In the genomic region with DNA sequence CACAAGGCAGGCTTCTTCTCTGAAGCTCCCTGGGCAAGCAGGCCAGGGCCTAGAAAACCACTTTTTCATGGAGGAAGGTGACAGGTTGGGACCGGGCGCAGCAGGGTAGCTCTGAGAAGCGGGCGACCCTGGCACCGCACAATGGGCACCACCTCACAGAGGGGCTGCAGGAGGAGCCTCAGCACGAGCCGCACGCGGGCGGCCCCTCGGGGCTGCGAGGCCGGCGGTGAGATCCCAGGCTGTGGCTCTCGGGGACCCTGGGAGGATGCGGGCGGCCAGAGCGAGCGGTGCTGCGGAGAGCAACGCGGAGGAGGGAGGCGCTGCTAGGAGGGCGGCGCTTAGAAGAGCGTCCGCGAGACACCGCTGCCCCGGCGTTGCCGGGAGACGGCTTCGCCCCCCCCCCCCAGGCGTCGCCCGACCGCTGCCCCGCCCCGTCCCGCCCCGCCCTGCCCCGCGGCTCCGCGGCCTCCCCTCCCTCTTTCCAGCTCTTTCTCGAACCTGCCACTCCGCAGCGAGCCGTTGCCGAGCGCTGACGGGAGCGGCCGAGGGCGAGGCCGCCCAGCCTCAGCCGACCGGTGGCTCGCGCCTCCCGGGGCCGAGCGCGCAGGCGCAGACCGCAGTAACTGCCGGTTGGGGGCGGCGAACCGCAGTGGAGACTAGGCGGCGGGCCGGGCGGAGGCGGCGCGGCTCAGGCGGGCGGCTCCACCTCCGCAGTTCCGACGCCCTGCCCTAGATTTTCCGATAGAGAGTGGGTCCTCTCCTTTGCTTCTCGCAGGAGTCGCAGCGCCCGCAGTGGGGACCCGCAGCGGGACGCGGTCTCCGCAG, we compare ENCODE assay signal across 8 mouse cellular contexts. TPM values are rescaled to one million over a fixed set of nuclear protein-coding genes. Genes with fewer than 3 reads are reported as not detected.
DNase-seq lines count a peak whose midpoint lies in the region; ATAC-seq lines count a peak whose summit lies in the region.

No protein-coding gene starts in this region.

- peak; percentile 98 for ATAC-seq in intestine, embryonic 15.5 days
- peak; percentile 85 for ATAC-seq in megakaryocyte-erythroid progenitor cell, adult 5-6 weeks (replicated peaks; ENCODE audit: low FRiP score, low TSS enrichment, poor library complexity, severe bottlenecking)

- peak; percentile 98 for DNase-seq in adrenal gland, adult 2 months
- peak; percentile 93 for DNase-seq in embryo, embryonic 11 days
- DNase-seq in gastrocnemius, postnatal 25 days = peak; percentile 90
- DNase-seq in left cerebral cortex, postnatal 14 days (ENCODE audit: low spot score in 2 of 2) = peak; percentile 89 to 92
- peak; percentile 92 for DNase-seq in right cerebral cortex, postnatal 14 days
- peak; percentile 88 for DNase-seq in urinary bladder, postnatal 25 days (ENCODE audit: low spot score)

- H3K4me1 ChIP-seq in intestine, embryonic 15.5 days (replicated peaks) = 0 out of 2 replicates have a peak, but pooled peaks cover 3% of the 10 kb centered on the region

- H3K9ac ChIP-seq in intestine, embryonic 15.5 days = peak overlapping the region; percentile 66

- no peaks in the 10 kb centered on the region for H3K27me3 ChIP-seq in intestine, embryonic 15.5 days (replicated peaks)

- intact Hi-C loops in left cerebral cortex, postnatal 14 days (cut with DNase I) = loop anchor here (5.0 to 10.0 kb wide), 2 partner anchors 218 to 1860 kb away; a partner anchor contains a TSS

- no peaks in the 10 kb centered on the region for H3K36me3 ChIP-seq in intestine, embryonic 15.5 days

- under 1% methylated on average over 84 of the region's 93 CpGs for WGBS in intestine, embryonic 15.5 days

- peak overlapping the region; percentile 97 for H3K4me2 ChIP-seq in intestine, embryonic 15.5 days (replicated peaks)

- peak overlapping the region; percentile 72 for H3K4me3 ChIP-seq in intestine, embryonic 15.5 days (replicated peaks)

- peak overlapping the region; percentile 67 for H3K27ac ChIP-seq in intestine, embryonic 15.5 days

- H3K9me3 ChIP-seq in intestine, embryonic 15.5 days = no peaks in the 10 kb centered on the region

RNA-seq across cellular contexts. Expression of a gene that starts 0.8 kb away (rescaled TPM):
- 10 to 100 TPM; 84.3 to 90.8 TPM for total RNA-seq in adrenal gland, adult 2 months (2021)
- polyA plus RNA-seq in adrenal gland, adult 2 months (2012; rRNA removed) = 43.2 and 49.8 TPM in 2 replicates
- 1 to 10 TPM; 6.2 TPM for total RNA-seq in gastrocnemius, postnatal 25 days (2021)
- polyA plus RNA-seq in intestine, embryonic 15.5 days (2015; fragmentation: Nextera tagmentation; extraction: Ambion mirVana) = 13.9 and 14.4 TPM in 2 replicates
- 100 to 1,000 TPM; 123 to 124 TPM for total RNA-seq in left cerebral cortex, postnatal 14 days (2021)
- 48.6 and 53.6 TPM in 2 replicates for total RNA-seq in megakaryocyte-erythroid progenitor cell, adult 5-6 weeks (2014; fragmentation: Nextera tagmentation)
- total RNA-seq in megakaryocyte-erythroid progenitor cell, adult 5-6 weeks (2017) = 63.4 and 75.8 TPM in 2 replicates

RNA-seq across cellular contexts. Expression of a gene that starts 36.4 kb away (rescaled TPM):
- total RNA-seq in adrenal gland, adult 2 months (2021) = under 1 TPM in 1 of 2 experiments, not detected in 1; 0.12 TPM
- not detected in 2 replicates for polyA plus RNA-seq in adrenal gland, adult 2 months (2012; rRNA removed)
- total RNA-seq in gastrocnemius, postnatal 25 days (2021) = not detected
- 0.15 TPM in 1 of 2 replicates, not detected in the other for polyA plus RNA-seq in intestine, embryonic 15.5 days (2015; fragmentation: Nextera tagmentation; extraction: Ambion mirVana)
- total RNA-seq in left cerebral cortex, postnatal 14 days (2021) = not detected
- total RNA-seq in megakaryocyte-erythroid progenitor cell, adult 5-6 weeks (2014; fragmentation: Nextera tagmentation) = not detected in 2 replicates
- total RNA-seq in megakaryocyte-erythroid progenitor cell, adult 5-6 weeks (2017) = not detected in 2 replicates

RNA-seq across cellular contexts. Expression of a gene that starts 54.8 kb away (rescaled TPM):
- total RNA-seq in adrenal gland, adult 2 months (2021) = 1 to 10 TPM; 3.3 to 4.7 TPM
- polyA plus RNA-seq in adrenal gland, adult 2 months (2012; rRNA removed) = 0.98 and 1.2 TPM in 2 replicates
- 1 to 10 TPM; 1.4 to 2.3 TPM for total RNA-seq in gastrocnemius, postnatal 25 days (2021)
- 40.0 and 44.5 TPM in 2 replicates for polyA plus RNA-seq in intestine, embryonic 15.5 days (2015; fragmentation: Nextera tagmentation; extraction: Ambion mirVana)
- 1 to 10 TPM; 3.1 to 4.5 TPM for total RNA-seq in left cerebral cortex, postnatal 14 days (2021)
- total RNA-seq in megakaryocyte-erythroid progenitor cell, adult 5-6 weeks (2014; fragmentation: Nextera tagmentation) = 52.2 and 57.5 TPM in 2 replicates
- 87.5 and 111 TPM in 2 replicates for total RNA-seq in megakaryocyte-erythroid progenitor cell, adult 5-6 weeks (2017)

Comparison
In these comparisons a context has a peak if more than half of its experiments do, and no peak if none do; other contexts are left out.
1. Peak in every context shown above with its lines: DNase-seq, ATAC-seq, H3K4me3 ChIP-seq and H3K27ac ChIP-seq.
2. RNA of a gene that starts 0.8 kb away (total RNA-seq): 123 to 124 TPM in left cerebral cortex, postnatal 14 days, 84.3 to 90.8 TPM in adrenal gland, adult 2 months and 48.6 to 75.8 TPM in megakaryocyte-erythroid progenitor cell, adult 5-6 weeks; 6.2 TPM in gastrocnemius, postnatal 25 days; every median in the first group is over 4 times any median in the second.
3. RNA of a gene that starts 54.8 kb away (total RNA-seq): 52.2 to 111 TPM in megakaryocyte-erythroid progenitor cell, adult 5-6 weeks; 3.3 to 4.7 TPM in adrenal gland, adult 2 months, 3.1 to 4.5 TPM in left cerebral cortex, postnatal 14 days and 1.4 to 2.3 TPM in gastrocnemius, postnatal 25 days; every median in the first group is over 4 times any median in the second.